Mouse (Mus musculus) bone marrow macrophage, adult 2 months (primary cell): ENCODE measurements at regions not wholly inside any gene's neighbourhood (a gene's known extent, or its start where the extent isn't known, plus 50 kb on each side); places are given as distances from the start of the nearest gene placed in this dataset.

Source experiments
- H3K27ac ChIP-seq: 2 replicates; pipeline ENCODE4 v1.5.1; 2012; ENCODE audit warnings: low read depth, low read length; ENCODE audit not compliant: insufficient read depth
- H3K4me1 ChIP-seq: 2 replicates; pipeline ENCODE4 v1.6.1; 2012; ENCODE audit warnings: low read length; ENCODE audit not compliant: control insufficient read depth, insufficient read depth
- H3K4me3 ChIP-seq: 2 replicates; pipeline ENCODE4 v1.5.1; 2012; ENCODE audit warnings: mild to moderate bottlenecking, low read length, moderate library complexity; ENCODE audit not compliant: insufficient read depth
- CTCF ChIP-seq: IDR thresholded peaks from 2 replicates; pipeline ENCODE4 v1.5.1; 2012; ENCODE audit warnings: low read depth, mild to moderate bottlenecking, low read length, moderate library complexity
- POLR2A ChIP-seq: IDR thresholded peaks from 2 replicates; pipeline ENCODE4 v1.6.1; 2012; ENCODE audit warnings: mild to moderate bottlenecking, low read depth, low read length, borderline replicate concordance

DNA sequence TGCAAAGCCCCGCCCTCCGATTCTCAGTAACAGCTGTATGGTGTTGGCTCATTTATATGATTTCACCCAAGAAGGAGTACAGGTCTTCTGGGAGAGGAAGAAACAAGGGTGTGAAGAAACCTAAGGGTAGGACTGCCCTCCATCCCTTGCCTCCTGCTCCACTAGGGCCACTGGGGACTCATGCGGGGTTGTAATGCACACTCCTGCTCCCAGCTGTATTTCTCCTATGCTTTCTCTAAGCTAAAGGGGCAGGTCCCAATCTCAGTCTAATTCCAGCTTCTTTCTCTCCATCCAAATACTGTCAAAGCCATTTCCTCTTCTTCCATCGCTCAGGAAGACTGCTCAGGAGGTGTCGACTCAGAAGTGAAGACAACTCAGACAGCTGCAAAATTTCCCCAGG is 1977.0 kb upstream of the Lrrc6 start:
- Histone ChIP-seq H3K4me1 (no peaks in the 10 kb centered on the region), H3K27ac (no peak overlapping the region), H3K4me3 (no peak overlapping the region)
- TF ChIP-seq POLR2A (no peak), CTCF (no peak)

DNA sequence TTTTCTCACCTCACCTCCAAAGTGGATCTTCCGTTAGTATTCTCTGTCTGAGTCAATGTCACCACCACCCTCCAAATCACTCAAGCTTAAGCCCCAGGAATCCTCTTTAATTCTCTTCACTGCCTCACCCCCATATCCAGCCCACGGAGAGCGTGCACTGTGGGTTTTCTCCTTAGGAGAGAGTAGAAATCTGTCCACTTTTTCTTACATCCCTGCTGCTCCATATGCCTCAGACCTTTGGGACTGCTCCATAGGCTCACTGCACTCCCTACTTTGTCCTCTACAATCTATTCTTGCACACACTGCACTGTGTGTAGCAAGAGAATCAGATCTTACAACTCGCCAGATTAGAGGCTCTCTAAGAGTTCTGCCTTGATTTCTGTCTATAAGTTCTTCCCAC is 1971.2 kb upstream of the Lrrc6 start:
- Histone ChIP-seq H3K27ac (no peak overlapping the region), H3K4me1 (no peaks in the 10 kb centered on the region), H3K4me3 (no peak overlapping the region)
- TF ChIP-seq CTCF, result no peak
- no peak for TF ChIP-seq POLR2A

DNA sequence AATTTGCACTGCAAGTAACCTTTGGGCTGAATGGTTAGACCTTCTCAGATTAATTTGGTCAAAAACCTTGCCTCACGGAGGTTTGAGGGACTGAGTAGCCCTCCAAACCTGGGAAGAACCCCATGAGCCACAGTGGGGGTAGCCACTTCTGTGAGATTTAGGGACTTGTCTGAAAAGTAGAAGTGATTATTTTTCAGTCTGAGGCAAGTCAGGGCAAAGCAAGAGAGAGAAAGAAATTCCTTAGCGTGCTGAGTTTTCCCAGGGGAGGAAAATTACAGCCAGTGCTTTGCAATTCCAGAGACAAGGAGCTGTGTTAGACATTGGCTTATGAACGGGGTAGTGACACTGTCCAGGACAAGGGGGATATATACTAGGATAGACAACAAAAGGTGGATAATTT is 1962.1 kb upstream of the Lrrc6 start:
- Histone ChIP-seq H3K4me3 (no peak overlapping the region), H3K27ac (no peak overlapping the region), H3K4me1 (no peaks in the 10 kb centered on the region)
- TF ChIP-seq POLR2A, result no peak
- no peak for TF ChIP-seq CTCF

DNA sequence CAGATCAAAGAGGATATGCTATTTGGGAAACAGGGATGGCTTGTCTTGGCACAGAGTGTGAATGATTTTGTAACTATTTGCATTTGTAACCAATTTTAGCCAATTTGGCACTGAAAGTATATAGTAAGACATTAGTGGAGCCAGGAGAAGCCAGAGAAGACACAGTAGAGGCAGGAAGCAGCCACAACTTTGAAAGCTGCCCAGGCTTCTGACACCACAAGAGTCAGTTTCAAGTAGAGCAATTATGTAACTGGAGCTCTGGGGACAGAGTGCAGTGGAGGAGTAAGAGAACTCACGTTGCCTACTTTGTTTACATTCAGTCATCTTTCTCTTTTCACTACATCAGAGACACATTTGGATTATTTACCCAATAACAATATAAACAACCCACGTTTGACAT is 1956.5 kb upstream of the Lrrc6 start:
- no peak for TF ChIP-seq CTCF
- TF ChIP-seq POLR2A, result no peak
- Histone ChIP-seq H3K4me1 (no peaks in the 10 kb centered on the region), H3K4me3 (no peak overlapping the region), H3K27ac (no peak overlapping the region)

DNA sequence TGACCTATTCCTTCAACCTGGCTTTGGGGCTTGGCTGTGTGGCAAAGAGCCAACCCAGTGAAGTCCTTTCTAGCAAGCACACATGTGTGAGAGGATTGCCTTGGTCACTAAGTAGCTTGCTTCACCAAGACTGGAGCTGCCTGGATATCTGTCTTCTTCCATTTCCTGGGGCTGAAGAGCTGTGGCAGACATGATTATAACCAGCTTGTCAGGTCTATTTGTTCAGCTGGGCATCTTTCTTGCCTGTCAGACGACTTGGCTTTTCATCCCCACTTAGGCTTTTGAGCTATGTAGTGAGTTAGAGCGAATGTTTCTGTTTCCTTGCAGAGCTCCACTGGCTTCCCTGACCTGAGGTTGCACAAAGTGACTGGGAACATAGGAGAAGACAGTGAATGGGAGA is 1951.3 kb upstream of the Lrrc6 start:
- TF ChIP-seq POLR2A (no peak), CTCF (no peak)
- H3K4me3 ChIP-seq, result no peak overlapping the region
- no peaks in the 10 kb centered on the region for H3K4me1 ChIP-seq
- no peak overlapping the region for H3K27ac ChIP-seq

DNA sequence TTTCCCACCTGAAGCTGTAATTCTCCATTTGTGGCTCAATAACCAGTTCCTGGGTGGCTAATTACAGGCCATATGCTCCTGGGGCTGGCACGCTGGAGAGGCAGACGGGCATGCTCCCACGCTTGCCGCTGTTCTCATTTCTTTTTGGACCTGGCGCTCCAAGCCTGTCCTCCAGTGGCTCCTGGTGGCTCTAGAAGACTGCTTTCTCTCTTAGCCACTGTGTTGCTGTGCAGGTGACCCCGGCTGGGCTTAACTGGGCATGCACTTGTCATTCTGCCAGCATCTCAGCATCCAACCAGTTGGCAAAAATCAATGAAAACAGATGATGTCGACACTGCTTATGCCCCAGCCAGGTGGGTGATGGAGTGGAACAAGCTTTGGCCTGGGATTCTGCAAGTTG is 1944.6 kb upstream of the Lrrc6 start:
- Histone ChIP-seq H3K4me1 (no peaks in the 10 kb centered on the region), H3K4me3 (no peak overlapping the region), H3K27ac (no peak overlapping the region)
- TF ChIP-seq CTCF (no peak), POLR2A (no peak)

DNA sequence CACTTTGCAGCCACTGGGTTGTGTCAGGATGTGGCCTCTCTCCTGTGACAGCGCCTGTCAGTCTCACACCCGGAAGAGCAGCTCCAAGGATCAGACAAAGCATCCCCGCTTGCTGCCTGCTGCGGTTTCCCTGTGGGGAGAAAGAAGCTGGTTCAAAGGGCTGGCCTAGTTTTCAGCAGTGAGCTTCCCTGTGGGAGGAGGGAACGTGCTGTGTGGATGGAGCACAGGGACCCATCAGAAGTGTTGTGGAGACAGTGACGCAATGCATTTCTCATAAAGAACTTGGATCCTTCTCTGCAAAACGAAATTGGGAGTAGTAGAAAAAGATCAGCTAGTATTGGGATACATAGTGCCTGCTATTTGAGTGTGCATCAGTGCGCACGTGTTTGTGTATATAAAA is 1939.9 kb upstream of the Lrrc6 start:
- TF ChIP-seq CTCF (no peak), POLR2A (no peak)
- Histone ChIP-seq H3K27ac (no peak overlapping the region), H3K4me1 (no peaks in the 10 kb centered on the region), H3K4me3 (no peak overlapping the region)

DNA sequence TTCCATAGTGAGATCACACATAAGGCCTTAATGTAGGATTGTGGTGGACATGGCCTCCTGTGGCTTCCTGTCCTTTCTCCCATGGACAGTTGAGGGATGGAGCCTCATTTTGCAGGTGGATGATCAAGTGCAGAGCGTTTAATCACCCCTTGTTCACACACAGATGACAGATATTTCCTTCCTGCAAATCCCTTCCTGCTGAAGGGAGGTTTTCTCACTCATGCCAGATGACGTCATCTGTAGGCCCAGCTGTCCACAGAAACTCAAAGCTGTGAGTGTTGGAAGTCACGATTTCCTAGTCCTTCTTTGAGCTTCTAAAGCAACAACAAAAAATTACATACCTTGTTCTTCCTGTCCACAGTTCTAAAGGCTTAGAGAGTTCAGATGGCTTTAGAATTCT is 1935.3 kb upstream of the Lrrc6 start:
- no peak overlapping the region for H3K27ac ChIP-seq
- TF ChIP-seq CTCF (no peak), POLR2A (no peak)
- no peaks in the 10 kb centered on the region for H3K4me1 ChIP-seq
- H3K4me3 ChIP-seq, result no peak overlapping the region

DNA sequence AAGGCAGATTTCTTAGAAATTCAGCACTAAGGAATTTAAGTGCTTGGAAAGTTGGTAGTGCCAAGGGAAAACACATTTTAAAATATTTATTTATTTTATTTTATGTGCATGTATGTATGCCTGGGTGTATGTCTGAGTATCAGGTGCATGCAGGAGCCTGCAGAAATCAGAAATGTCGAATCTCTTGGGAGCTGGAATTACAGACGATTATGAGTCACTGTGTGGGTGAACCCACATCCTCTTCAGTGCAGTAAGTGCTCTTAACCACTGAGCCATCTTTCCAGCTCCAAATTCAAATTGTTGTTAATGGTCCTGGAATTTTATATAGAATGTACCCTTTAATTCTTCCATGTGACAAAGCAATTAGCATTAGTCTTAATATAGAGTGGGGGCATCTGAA is 1930.5 kb upstream of the Lrrc6 start:
- TF ChIP-seq CTCF, result no peak
- no peak for TF ChIP-seq POLR2A
- Histone ChIP-seq H3K4me3 (no peak overlapping the region), H3K4me1 (no peaks in the 10 kb centered on the region), H3K27ac (no peak overlapping the region)

DNA sequence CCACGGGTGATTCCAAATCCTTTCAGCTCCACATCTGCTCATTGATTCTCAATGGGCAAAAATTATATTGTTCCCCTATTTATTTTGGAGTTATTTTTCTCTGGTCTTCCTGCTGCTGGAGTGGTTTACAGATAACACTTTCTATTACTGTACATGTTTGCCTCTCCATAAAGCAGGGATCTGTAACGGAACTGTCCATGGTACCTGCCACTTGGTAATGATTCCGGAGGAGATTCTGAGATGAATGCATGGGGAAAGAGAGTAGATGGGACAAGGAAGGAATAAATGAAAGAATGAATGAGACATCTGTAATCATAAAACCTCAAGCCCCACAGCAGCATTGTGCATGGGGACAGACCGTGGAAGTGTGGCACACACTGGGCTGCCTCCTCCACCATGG is 1929.8 kb upstream of the Lrrc6 start:
- no peak overlapping the region for H3K27ac ChIP-seq
- no peak for TF ChIP-seq CTCF
- no peak for TF ChIP-seq POLR2A
- no peaks in the 10 kb centered on the region for H3K4me1 ChIP-seq
- H3K4me3 ChIP-seq, result no peak overlapping the region

DNA sequence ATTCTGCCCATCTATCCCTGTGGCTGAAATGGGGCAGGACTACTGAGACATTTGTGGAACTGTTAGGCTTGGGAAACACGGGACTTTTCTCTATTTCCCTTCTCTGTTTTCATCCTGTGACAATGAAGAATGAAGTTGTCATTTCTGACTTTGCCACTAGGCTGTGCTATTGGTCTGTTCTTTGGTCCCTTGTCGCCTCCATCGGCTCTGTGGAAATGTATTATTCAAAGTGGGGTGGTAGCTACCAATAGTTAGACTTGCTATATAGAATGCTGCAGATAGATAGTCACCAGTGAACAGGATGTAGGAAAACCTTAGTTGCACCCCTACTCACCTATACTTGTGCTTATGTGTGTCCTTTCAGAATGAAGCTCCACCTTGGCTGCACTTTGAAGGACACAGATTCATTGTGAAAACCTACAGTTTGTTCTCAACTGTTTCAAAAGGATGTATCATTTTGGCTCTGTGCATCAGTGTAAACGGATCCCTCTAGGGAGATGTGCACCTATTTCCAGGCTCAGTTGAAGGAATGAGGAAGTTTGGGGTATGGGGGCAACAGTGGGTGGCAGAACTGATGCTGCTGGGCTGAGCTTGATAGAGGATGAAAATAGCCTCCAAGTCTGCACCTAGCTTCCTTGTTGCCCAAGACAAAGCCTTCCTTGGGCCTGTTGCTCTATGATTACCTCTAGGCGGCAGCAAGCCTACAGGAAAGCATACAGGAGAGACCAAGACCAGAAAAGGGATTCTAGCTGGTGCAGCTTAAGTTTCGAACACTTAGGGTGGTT is 1927.9 kb upstream of the Lrrc6 start:
- TF ChIP-seq POLR2A (no peak), CTCF (no peak)

More for the DNA sequence above, 1927.9 kb upstream of the Lrrc6 start:
- H3K4me3 ChIP-seq, result no peak overlapping the region
- H3K4me1 ChIP-seq, result no peaks in the 10 kb centered on the region
- no peak overlapping the region for H3K27ac ChIP-seq
